In the genomic region with DNA sequence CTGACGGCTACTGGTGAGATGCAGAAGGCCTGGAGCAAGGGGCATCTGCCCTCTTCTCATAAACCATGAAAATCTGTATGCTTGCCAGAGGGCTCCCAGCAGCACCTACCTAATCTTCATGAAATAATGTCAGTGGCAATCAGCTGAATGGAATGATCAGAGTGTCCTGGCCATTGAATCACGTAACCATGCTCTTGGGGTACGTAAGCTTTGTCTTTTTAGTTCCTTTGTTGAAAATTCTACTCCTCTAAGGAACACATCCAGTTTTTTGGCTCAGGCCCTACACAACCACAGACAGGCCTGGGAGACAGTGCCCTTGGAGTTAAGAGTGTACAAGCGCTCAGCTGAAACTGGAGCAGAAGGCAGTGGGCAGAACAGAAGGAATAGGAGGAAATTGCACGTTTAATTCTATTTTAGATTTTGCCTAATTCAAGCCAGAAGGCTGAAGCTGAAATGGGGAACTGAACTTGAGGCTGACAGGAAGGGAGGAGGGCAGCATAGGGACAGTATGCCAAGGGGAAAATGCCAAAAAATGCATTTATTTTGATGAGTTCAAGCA, we compare ENCODE assay signal across 10 mouse cellular contexts.
DNase-seq lines count a peak whose midpoint lies in the region; ATAC-seq and TF ChIP-seq lines count a peak whose summit lies in the region.
"Had no signal": no experiment of that assay in that cellular context is flagged by ENCODE, and none has a peak within 500 bp of the region (broad histone marks: within the 10 kb centered on the region; RNA-seq: fewer than 3 reads in every experiment).

No protein-coding gene starts in this region.

- ATAC-seq in cerebellum, adult (ENCODE audit: insufficient number of reproducible peaks, low FRiP score, low TSS enrichment) = peak; percentile 72

- H3K4me3 ChIP-seq in layer of hippocampus, adult 2 months = no peak overlapping the region
- H3K4me3 ChIP-seq: heart, embryonic 13.5 days had no signal

- no peak for TF ChIP-seq CTCF in layer of hippocampus, adult 2 months (conservative IDR thresholded peaks at IDR 0.05)

- H3K27ac ChIP-seq in layer of hippocampus, adult 2 months = peak overlapping the region; percentile 80
- H3K27ac ChIP-seq: heart, embryonic 13.5 days had no signal

- no peak for DNase-seq in cerebellum, postnatal 4 days (ENCODE audit: low spot score in 2 of 2)
- DNase-seq in lung, postnatal 36 days = peak; percentile 23
- DNase-seq in lung, postnatal 14 days = no peak
- DNase-seq in layer of hippocampus, adult 2 months (ENCODE audit: low spot score in 2 of 2) = peak; percentile 32 to 58
- DNase-seq in skeletal muscle tissue, adult 2 months (ENCODE audit: low read depth, low spot score) = peak; percentile 36
- no peak for DNase-seq in kidney, postnatal 10 days
- DNase-seq in Muller cell, postnatal 12 days (ENCODE audit: inconsistent ontology term) = no peak
- DNase-seq: thymus, postnatal 14 days had no signal

Comparison
In these comparisons a context has a peak if more than half of its experiments do, and no peak if none do; other contexts are left out.
1. DNase-seq: peak in lung, postnatal 36 days (single experiment), layer of hippocampus, adult 2 months (2 of 2) and skeletal muscle tissue, adult 2 months (single experiment); none in cerebellum, postnatal 4 days (0 of 2), lung, postnatal 14 days (single experiment), kidney, postnatal 10 days (single experiment) and Muller cell, postnatal 12 days (single experiment).